Mouse (Mus musculus): ENCODE data around the gene Dixdc1.

Dixdc1 gene

GRCm38 (mm10) chr9:50742744-50743143 lies 3.4 kb upstream of the Dixdc1 start:
- DNase-seq (ENCODE audit: low spot score): no peak

GRCm38 (mm10) chr9:50742261-50742660 lies 2.9 kb upstream of the Dixdc1 start:
- DNase-seq (ENCODE audit: low spot score): no peak

GRCm38 (mm10) chr9:50740867-50741784 lies 1.8 kb upstream of the Dixdc1 start:
- DNase-seq (ENCODE audit: low spot score): no peak

- DNase-seq (ENCODE audit: low spot score): no peak
Observed at GRCm38 (mm10) chr9:50734989-50735388, 4.3 kb downstream of the Dixdc1 start.

GRCm38 (mm10) chr9:50732560-50732959 lies 6.8 kb downstream of the Dixdc1 start:
- DNase-seq (ENCODE audit: low spot score): no peak

- no peak for DNase-seq (ENCODE audit: low spot score)
Observed at GRCm38 (mm10) chr9:50729600-50729999, 9.7 kb downstream of the Dixdc1 start.

- peak; percentile 79 for DNase-seq (ENCODE audit: low spot score)
Observed at GRCm38 (mm10) chr9:50727925-50728651, 11.2 kb downstream of the Dixdc1 start.

- no peak for DNase-seq (ENCODE audit: low spot score)
Observed at GRCm38 (mm10) chr9:50727171-50727924, 12.0 kb downstream of the Dixdc1 start.

- no peak for DNase-seq (ENCODE audit: low spot score)
Observed at GRCm38 (mm10) chr9:50725921-50726590, 13.3 kb downstream of the Dixdc1 start.

- DNase-seq (ENCODE audit: low spot score): no peak
Observed at GRCm38 (mm10) chr9:50724661-50725330, 14.5 kb downstream of the Dixdc1 start.

GRCm38 (mm10) chr9:50724147-50724546 lies 15.2 kb downstream of the Dixdc1 start:
- no peak for DNase-seq (ENCODE audit: low spot score)

GRCm38 (mm10) chr9:50723406-50723805 lies 15.9 kb downstream of the Dixdc1 start:
- peak; percentile 50 for DNase-seq (ENCODE audit: low spot score)

GRCm38 (mm10) chr9:50722451-50722911 lies 16.8 kb downstream of the Dixdc1 start:
- DNase-seq (ENCODE audit: low spot score): no peak

GRCm38 (mm10) chr9:50721061-50721460 lies 18.3 kb downstream of the Dixdc1 start:
- no peak for DNase-seq (ENCODE audit: low spot score)

GRCm38 (mm10) chr9:50718878-50719277 lies 20.4 kb downstream of the Dixdc1 start:
- DNase-seq (ENCODE audit: low spot score): no peak

GRCm38 (mm10) chr9:50714188-50714587 lies 25.1 kb downstream of the Dixdc1 start:
- DNase-seq (ENCODE audit: low spot score): no peak

GRCm38 (mm10) chr9:50711337-50711736 lies 28.0 kb downstream of the Dixdc1 start:
- DNase-seq (ENCODE audit: low spot score): no peak

GRCm38 (mm10) chr9:50709108-50709507 lies 30.2 kb downstream of the Dixdc1 start:
- peak; percentile 28 for DNase-seq (ENCODE audit: low spot score)

GRCm38 (mm10) chr9:50704907-50705306 lies 34.4 kb downstream of the Dixdc1 start:
- no peak for DNase-seq (ENCODE audit: low spot score)

GRCm38 (mm10) chr9:50700921-50701691 lies 38.2 kb downstream of the Dixdc1 start:
- DNase-seq (ENCODE audit: low spot score): peak; percentile 31

Data from ovary, postnatal 36 days (tissue).